Mouse (Mus musculus) intestine, embryonic 16.5 days (tissue): ENCODE measurements around the gene Ankdd1b. TPM values are rescaled to one million over a fixed set of nuclear protein-coding genes. Genes with fewer than 3 reads are reported as not detected.

ENCODE experiments used
- polyA plus RNA-seq: library from polyadenylated mRNA; unstranded; fragments of >200 nt; fragmentation: Nextera tagmentation; extraction: Ambion mirVana; gene quantifications from 2 replicates; pipeline ENCODE4 v1.2.1, GENCODE M21; 2015

Ankdd1b gene
- polyA plus RNA-seq, 1 experiment from 2014 or later, result 0.26 TPM

Other genes with a start within 250 kb of the Ankdd1b start
- gene Poc5, start 82.9 kb downstream of the Ankdd1b start, polyA plus RNA-seq, result 8.9 and 10.7 TPM in 2 replicates
- not detected in 2 replicates for gene Gm17622, start 19.5 kb upstream of the Ankdd1b start, polyA plus RNA-seq
- 8.0 and 8.3 TPM in 2 replicates for gene Polk, start 71.4 kb upstream of the Ankdd1b start, polyA plus RNA-seq
- 10.2 and 10.7 TPM in 2 replicates for gene Col4a3bp, start 71.4 kb upstream of the Ankdd1b start, polyA plus RNA-seq
- 86.6 and 87.7 TPM in 2 replicates for gene Hmgcr, start 199.7 kb upstream of the Ankdd1b start, polyA plus RNA-seq